In genomic region chr11:106908016-106908415, GRCm38 (mm10) we compare ENCODE assay signal across 15 mouse cellular contexts.
"Had no signal": no experiment of that assay in that cellular context is flagged by ENCODE, and none has a peak within 500 bp of the region (broad histone marks: within the 10 kb centered on the region; RNA-seq: fewer than 3 reads in every experiment).

No protein-coding gene starts in this region.

- H3K36me3 ChIP-seq: liver, embryonic 13.5 days; midbrain, embryonic 15.5 days; neural tube, embryonic 12.5 days had no signal

- H3K27me3 ChIP-seq: limb, embryonic 12.5 days; liver, embryonic 13.5 days; lung, embryonic 15.5 days; midbrain, embryonic 15.5 days; neural tube, embryonic 12.5 days had no signal

- DNase-seq: kidney, adult 9 months; kidney, postnatal 4 days; liver; liver, embryonic 13.5 days; liver, postnatal 0 days; lung, postnatal 14 days; retina, postnatal 1 day; thymus, postnatal 4 days had no signal

- H3K27ac ChIP-seq: kidney, postnatal 0 days; left cerebral cortex, adult 2 months; limb, embryonic 12.5 days; liver, embryonic 13.5 days; lung, embryonic 15.5 days; midbrain, embryonic 15.5 days; neural tube, embryonic 12.5 days; stomach, postnatal 0 days had no signal

- H3K4me3 ChIP-seq: left cerebral cortex, adult 2 months; limb, embryonic 12.5 days; liver, embryonic 13.5 days; lung, embryonic 15.5 days; midbrain, embryonic 15.5 days; neural tube, embryonic 12.5 days had no signal

- H3K4me1 ChIP-seq: limb, embryonic 12.5 days; midbrain, embryonic 15.5 days; neural tube, embryonic 12.5 days had no signal
